Mouse (Mus musculus): ENCODE measurements at regions not wholly inside any gene's neighbourhood (a gene's known extent, or its start where the extent isn't known, plus 50 kb on each side); places are given as distances from the start of the nearest gene placed in this dataset.

- TF ChIP-seq GATA1 (IDR thresholded peaks at IDR 0.05; ENCODE audit: low read length) (no peak), TAL1 (IDR thresholded peaks at IDR 0.05; ENCODE audit: low read length) (no peak)
- Histone ChIP-seq H3K4me1 (ENCODE audit: control insufficient read depth) (no peaks in the 10 kb centered on the region), H3K36me3 (ENCODE audit: control insufficient read depth) (no peaks in the 10 kb centered on the region), H3K27me3 (ENCODE audit: control insufficient read depth) (no peaks in the 10 kb centered on the region), H3K9me3 (ENCODE audit: control insufficient read depth, low read length) (no peaks in the 10 kb centered on the region), H3K4me3 (replicated peaks) (no peak overlapping the region)
Measured at GRCm38 (mm10) chr17:49177966-49178731, 246.0 kb downstream of the Lrfn2 start.

DNA sequence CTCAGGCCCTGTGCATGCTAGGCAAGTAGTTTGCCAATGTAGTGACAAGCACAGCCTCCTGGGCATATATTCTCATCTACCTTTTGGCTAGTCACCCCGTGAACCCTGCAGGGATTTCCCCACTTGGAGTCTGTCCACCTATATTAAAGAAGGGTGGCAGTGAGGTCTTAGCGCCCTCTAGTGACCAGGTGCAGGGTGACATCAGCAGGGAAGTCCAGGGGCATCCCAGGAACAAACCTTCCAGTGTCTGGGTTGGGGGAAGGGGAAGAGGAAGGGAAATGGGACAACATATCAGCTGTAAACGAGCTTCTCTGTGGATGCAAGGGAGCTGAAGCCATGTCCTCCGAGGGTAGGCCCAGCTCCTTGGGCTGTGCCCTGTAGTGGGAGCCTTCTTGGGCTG, 245.7 kb upstream of the Mocs1 start:
- Histone ChIP-seq H3K36me3 (ENCODE audit: control insufficient read depth) (no peaks in the 10 kb centered on the region), H3K4me1 (ENCODE audit: control insufficient read depth) (no peaks in the 10 kb centered on the region), H3K9me3 (ENCODE audit: control insufficient read depth, low read length) (no peaks in the 10 kb centered on the region), H3K27me3 (ENCODE audit: control insufficient read depth) (no peaks in the 10 kb centered on the region), H3K4me3 (replicated peaks) (no peak overlapping the region)
- TF ChIP-seq TAL1 (IDR thresholded peaks at IDR 0.05; ENCODE audit: low read length) (no peak), GATA1 (IDR thresholded peaks at IDR 0.05; ENCODE audit: low read length) (no peak)

DNA sequence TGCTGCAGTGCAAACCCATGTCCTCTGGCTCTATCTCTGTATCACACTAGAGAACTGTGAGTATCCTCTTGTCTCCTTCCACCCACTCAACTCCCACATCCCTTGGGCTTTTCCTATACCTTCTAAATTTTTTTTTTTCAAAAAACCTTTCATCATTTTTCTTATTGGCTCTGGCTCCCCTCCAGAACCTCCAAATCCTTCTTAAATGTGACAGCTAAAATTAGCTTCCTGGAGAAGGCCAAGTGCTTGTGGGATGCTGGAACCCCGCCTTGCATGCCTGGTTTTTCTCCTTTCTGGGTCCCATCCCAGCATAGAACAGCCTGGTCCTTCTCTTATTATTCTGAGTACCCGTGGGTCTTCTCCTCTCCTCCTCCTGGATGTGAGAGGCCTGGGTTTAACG, 244.2 kb upstream of the Mocs1 start:
- no peak for TF ChIP-seq GATA1 (IDR thresholded peaks at IDR 0.05; ENCODE audit: low read length)
- TF ChIP-seq TAL1 (IDR thresholded peaks at IDR 0.05; ENCODE audit: low read length), result no peak
- Histone ChIP-seq H3K4me1 (ENCODE audit: control insufficient read depth) (no peaks in the 10 kb centered on the region), H3K9me3 (ENCODE audit: control insufficient read depth, low read length) (peaks cover 3% of the 10 kb centered on the region; the same call in 1 of the 2 replicates), H3K4me3 (replicated peaks) (no peak overlapping the region), H3K27me3 (ENCODE audit: control insufficient read depth) (no peaks in the 10 kb centered on the region), H3K36me3 (ENCODE audit: control insufficient read depth) (no peaks in the 10 kb centered on the region)

GRCm38 (mm10) chr17:49185052-49185612, 243.0 kb upstream of the Mocs1 start:
- Histone ChIP-seq H3K9me3 (ENCODE audit: control insufficient read depth, low read length) (peaks cover 3% of the 10 kb centered on the region; the same call in 1 of the 2 replicates), H3K27me3 (ENCODE audit: control insufficient read depth) (no peaks in the 10 kb centered on the region), H3K36me3 (ENCODE audit: control insufficient read depth) (no peaks in the 10 kb centered on the region), H3K4me1 (ENCODE audit: control insufficient read depth) (no peaks in the 10 kb centered on the region), H3K4me3 (replicated peaks) (no peak overlapping the region)
- TF ChIP-seq GATA1 (IDR thresholded peaks at IDR 0.05; ENCODE audit: low read length) (no peak), TAL1 (IDR thresholded peaks at IDR 0.05; ENCODE audit: low read length) (no peak)

GRCm38 (mm10) chr17:49189765-49190164, 238.4 kb upstream of the Mocs1 start:
- TF ChIP-seq GATA1 (IDR thresholded peaks at IDR 0.05; ENCODE audit: low read length) (no peak), TAL1 (IDR thresholded peaks at IDR 0.05; ENCODE audit: low read length) (no peak)
- H3K4me3 ChIP-seq (replicated peaks), result no peak overlapping the region
- peaks cover 22% of the 10 kb centered on the region for H3K9me3 ChIP-seq (ENCODE audit: control insufficient read depth, low read length)
- H3K36me3 ChIP-seq (ENCODE audit: control insufficient read depth), result no peaks in the 10 kb centered on the region
- no peaks in the 10 kb centered on the region for H3K4me1 ChIP-seq (ENCODE audit: control insufficient read depth)
- no peaks in the 10 kb centered on the region for H3K27me3 ChIP-seq (ENCODE audit: control insufficient read depth)

GRCm38 (mm10) chr17:49190337-49190736, 237.8 kb upstream of the Mocs1 start:
- Histone ChIP-seq H3K4me3 (replicated peaks) (no peak overlapping the region), H3K27me3 (ENCODE audit: control insufficient read depth) (no peaks in the 10 kb centered on the region), H3K9me3 (ENCODE audit: control insufficient read depth, low read length) (peaks cover 28% of the 10 kb centered on the region), H3K36me3 (ENCODE audit: control insufficient read depth) (no peaks in the 10 kb centered on the region), H3K4me1 (ENCODE audit: control insufficient read depth) (no peaks in the 10 kb centered on the region)
- no peak for TF ChIP-seq TAL1 (IDR thresholded peaks at IDR 0.05; ENCODE audit: low read length)
- no peak for TF ChIP-seq GATA1 (IDR thresholded peaks at IDR 0.05; ENCODE audit: low read length)

DNA sequence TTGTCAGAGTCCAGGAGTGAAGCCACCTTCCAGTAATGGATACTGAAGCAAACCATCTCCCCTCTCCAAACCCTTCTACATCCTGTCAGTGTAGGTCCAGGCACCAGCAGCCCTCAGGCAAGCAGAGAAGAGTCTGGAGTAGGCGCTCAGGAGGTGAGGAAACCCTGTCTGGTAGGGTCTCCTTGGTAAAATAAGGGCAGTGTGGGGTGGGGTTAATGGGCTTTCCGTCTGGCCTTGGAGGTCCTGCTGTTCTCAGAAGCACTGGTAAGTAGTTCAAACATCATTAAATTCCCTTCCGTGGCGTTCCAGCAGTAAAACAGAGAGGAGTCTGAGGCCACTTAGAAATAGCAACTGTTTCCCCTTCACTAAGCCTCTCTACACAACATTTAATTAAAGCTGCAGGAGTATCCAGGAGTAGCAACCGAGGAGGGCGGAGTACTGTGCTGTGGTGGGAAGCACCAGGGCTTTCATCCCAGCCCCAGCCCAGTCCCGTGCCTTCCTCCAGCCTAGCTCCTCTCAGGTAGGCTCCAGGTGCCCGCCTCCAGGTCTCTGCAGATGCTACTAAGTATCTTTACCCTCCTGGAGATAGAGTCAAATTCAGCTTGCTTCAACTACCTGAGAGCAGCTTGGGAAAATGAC, 232.0 kb upstream of the Mocs1 start:
- TF ChIP-seq GATA1 (IDR thresholded peaks at IDR 0.05; ENCODE audit: low read length) (no peak), TAL1 (IDR thresholded peaks at IDR 0.05; ENCODE audit: low read length) (no peak)
- peaks cover 52% of the 10 kb centered on the region for H3K9me3 ChIP-seq (ENCODE audit: control insufficient read depth, low read length)

DNA sequence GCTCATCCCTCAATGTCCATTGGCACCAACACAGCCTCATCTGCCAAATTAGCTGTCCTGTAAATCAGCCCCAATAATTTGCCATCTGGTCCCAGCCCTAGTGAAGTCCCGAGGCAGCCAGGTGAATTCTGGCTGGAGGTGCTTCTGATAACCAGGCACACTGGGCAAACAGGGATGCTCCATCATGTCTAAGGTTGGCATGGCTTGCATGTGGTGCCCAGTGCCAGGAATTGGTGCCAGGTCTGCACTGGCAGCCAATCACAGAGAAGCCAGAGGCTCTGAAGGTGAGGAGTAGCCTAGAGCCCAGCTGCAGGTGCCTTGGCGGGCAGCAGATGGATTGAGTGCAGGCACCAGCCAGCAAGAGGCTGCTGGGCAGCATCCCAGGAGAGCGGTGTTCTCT, 226.7 kb upstream of the Mocs1 start:
- Histone ChIP-seq H3K9me3 (ENCODE audit: control insufficient read depth, low read length) (peaks cover 51% of the 10 kb centered on the region), H3K4me1 (ENCODE audit: control insufficient read depth) (no peaks in the 10 kb centered on the region), H3K4me3 (replicated peaks) (no peak overlapping the region), H3K27me3 (ENCODE audit: control insufficient read depth) (no peaks in the 10 kb centered on the region), H3K36me3 (ENCODE audit: control insufficient read depth) (no peaks in the 10 kb centered on the region)
- TF ChIP-seq GATA1 (IDR thresholded peaks at IDR 0.05; ENCODE audit: low read length), result no peak
- TF ChIP-seq TAL1 (IDR thresholded peaks at IDR 0.05; ENCODE audit: low read length), result no peak

More for the DNA sequence above, 232.0 kb upstream of the Mocs1 start:
- Histone ChIP-seq H3K27me3 (ENCODE audit: control insufficient read depth) (no peaks in the 10 kb centered on the region), H3K4me3 (replicated peaks) (no peak overlapping the region), H3K36me3 (ENCODE audit: control insufficient read depth) (no peaks in the 10 kb centered on the region), H3K4me1 (ENCODE audit: control insufficient read depth) (no peaks in the 10 kb centered on the region)

DNA sequence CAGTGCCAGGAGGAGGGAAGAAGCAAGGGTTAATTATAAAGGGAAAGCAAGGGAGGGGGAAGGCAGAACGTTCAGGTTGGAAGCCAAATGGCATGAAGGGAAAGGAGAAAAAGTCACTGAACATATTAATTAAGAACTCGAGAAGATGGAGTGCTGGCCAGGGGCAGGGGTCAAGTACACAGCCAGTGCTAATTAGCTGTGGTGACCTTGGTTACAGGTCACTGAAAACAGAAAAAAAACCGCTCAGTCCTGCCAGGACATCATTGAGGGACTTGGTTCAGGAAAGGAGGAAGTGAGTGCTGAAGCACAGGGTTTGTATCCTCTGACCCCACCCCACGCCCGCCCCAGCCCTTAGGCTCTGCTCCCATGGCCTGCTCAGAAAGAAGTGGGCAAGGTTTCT, 223.1 kb upstream of the Mocs1 start:
- Histone ChIP-seq H3K36me3 (ENCODE audit: control insufficient read depth) (no peaks in the 10 kb centered on the region), H3K4me1 (ENCODE audit: control insufficient read depth) (no peaks in the 10 kb centered on the region), H3K4me3 (replicated peaks) (no peak overlapping the region), H3K9me3 (ENCODE audit: control insufficient read depth, low read length) (peaks cover 66% of the 10 kb centered on the region), H3K27me3 (ENCODE audit: control insufficient read depth) (no peaks in the 10 kb centered on the region)
- no peak for TF ChIP-seq GATA1 (IDR thresholded peaks at IDR 0.05; ENCODE audit: low read length)
- no peak for TF ChIP-seq TAL1 (IDR thresholded peaks at IDR 0.05; ENCODE audit: low read length)
